Mouse (Mus musculus) liver, embryonic 16.5 days (tissue): ENCODE results near the gene Prelp. TPM values are rescaled to one million over a fixed set of nuclear protein-coding genes. Genes with fewer than 3 reads are reported as not detected.

Source experiments
- ATAC-seq: fragments of 200-750 bp; cut with Nextera tagmentation; 2 replicates; pipeline ENCODE4 v1.8.0; 2017; ENCODE audit warnings: low read depth, mild to moderate bottlenecking, moderate number of reproducible peaks, moderate library complexity
- H3K27ac ChIP-seq: fragments of 300-500 bp; sonication (generic); 2 replicates; pipeline ENCODE4 v1.5.1; 2014; ENCODE audit warnings: mild to moderate bottlenecking, low read length
- H3K27me3 ChIP-seq: fragments of 300-500 bp; sonication (generic); 2 replicates; pipeline ENCODE4 v1.6.1; 2014; ENCODE audit warnings: low read depth, low read length, mixed read lengths; ENCODE audit not compliant: control insufficient read depth, insufficient read depth
- H3K36me3 ChIP-seq: fragments of 300-500 bp; sonication (generic); 2 replicates; pipeline ENCODE4 v1.6.1; 2014; ENCODE audit warnings: mild to moderate bottlenecking; ENCODE audit not compliant: control insufficient read depth, insufficient read depth
- H3K4me1 ChIP-seq: fragments of 300-500 bp; sonication (generic); 2 replicates; pipeline ENCODE4 v1.6.1; 2014; ENCODE audit warnings: low read depth, low read length, mixed read lengths; ENCODE audit not compliant: control insufficient read depth
- H3K4me2 ChIP-seq: fragments of 300-500 bp; sonication (generic); 2 replicates; pipeline ENCODE4 v1.6.1; 2014; ENCODE audit warnings: low read depth, low read length, mixed read lengths
- H3K4me3 ChIP-seq: fragments of 300-500 bp; sonication (generic); 2 replicates; pipeline ENCODE4 v1.5.1; 2014; ENCODE audit warnings: low read depth, mild to moderate bottlenecking, low read length
- H3K9ac ChIP-seq: fragments of 300-500 bp; sonication (generic); 2 replicates; pipeline ENCODE4 v1.6.1; 2014; ENCODE audit warnings: low read depth, low read length
- H3K9me3 ChIP-seq: fragments of 300-500 bp; sonication (generic); replicated peaks from 2 replicates; pipeline ENCODE4 v1.6.1; 2016; ENCODE audit warnings: low read length; ENCODE audit not compliant: control insufficient read depth
- WGBS: fragments of 180-500 bp; shearing (Covaris S2); extraction: QIAGEN DNeasy Blood & Tissue Kit; methylation state at CpG from one replicate; pipeline ENCODE4 v1.1.7; 2014; ENCODE audit not compliant: insufficient replicate concordance; 5-methylcytosine and 5-hydroxymethylcytosine counted together
- polyA plus RNA-seq: library from polyadenylated mRNA; unstranded; fragments of >200 nt; fragmentation: Nextera tagmentation; extraction: Ambion mirVana; gene quantifications from 2 replicates; pipeline ENCODE4 v1.2.1, GENCODE M21; 2015

The Prelp gene
- polyA plus RNA-seq, 1 experiment from 2014 or later, result 4.4 TPM

DNA sequence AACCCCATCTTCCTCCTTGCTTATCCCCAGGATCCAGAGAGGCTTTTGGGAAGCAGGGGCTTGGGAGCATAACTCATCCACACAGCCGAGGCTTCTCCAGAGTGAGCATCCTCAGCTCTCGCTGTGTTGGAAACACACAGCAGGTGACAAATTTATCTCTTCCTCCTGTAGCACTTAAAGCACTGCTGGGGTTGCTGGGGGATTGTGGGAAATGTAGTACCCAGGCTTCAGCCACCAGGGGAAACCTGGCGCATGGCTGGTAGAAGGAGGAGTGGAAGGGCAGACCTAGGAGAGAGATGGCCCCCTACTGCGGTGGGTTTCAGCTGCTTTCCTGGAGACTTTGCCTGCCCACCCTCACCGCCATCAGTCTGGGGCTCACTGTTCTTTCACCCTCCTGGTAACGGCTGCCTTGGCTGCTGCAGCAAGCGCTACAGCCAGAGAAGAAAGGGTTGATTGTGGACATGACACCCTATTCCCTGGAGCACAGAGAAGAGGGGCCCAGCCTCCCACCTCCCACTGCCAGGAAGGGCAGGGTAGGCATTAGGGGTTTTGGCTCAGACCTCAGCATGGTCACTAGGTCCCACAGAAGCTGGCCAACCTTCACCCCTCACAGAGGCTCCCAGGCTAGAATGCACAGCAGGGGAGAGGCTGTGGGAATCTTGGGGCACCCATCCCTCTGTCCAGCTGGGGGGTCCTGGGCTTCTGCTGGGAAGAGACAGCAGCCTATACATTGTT is 3.1 kb upstream of the Prelp start:
- H3K4me3 ChIP-seq, result no peak overlapping the region
- ATAC-seq, result no peak
- 30% methylated on average over 7 of the region's 7 CpGs for WGBS

DNA sequence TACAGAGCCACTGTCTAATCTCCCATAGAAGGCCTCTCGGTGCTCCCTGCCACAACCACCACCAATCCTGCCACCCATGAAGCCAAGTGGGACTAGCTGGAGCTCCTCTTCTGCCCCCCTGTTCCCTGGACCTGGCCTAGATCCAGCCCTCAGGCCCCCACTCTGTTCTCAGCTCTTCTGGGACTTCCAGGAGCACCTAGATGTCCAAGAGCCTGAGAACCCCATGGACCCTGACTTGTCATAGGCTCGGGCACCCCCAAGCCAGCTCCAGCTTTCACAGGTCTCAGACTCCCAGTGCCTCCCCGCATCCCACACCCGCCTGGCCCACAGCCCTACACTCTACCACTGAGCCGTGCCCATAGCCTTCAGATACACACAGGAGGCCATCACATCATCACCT is 1.9 kb upstream of the Prelp start:
- H3K4me2 ChIP-seq, result no peak overlapping the region
- no peaks in the 10 kb centered on the region for H3K36me3 ChIP-seq
- H3K27me3 ChIP-seq, result no peaks in the 10 kb centered on the region
- H3K9me3 ChIP-seq, result no peaks in the 10 kb centered on the region
- ATAC-seq, result no peak
- WGBS, result 70% methylated on average over 5 of the region's 5 CpGs
- no peak overlapping the region for H3K27ac ChIP-seq
- H3K4me1 ChIP-seq, result no peaks in the 10 kb centered on the region
- H3K4me3 ChIP-seq, result no peak overlapping the region
- H3K9ac ChIP-seq, result no peak overlapping the region

More for the DNA sequence above, 3.1 kb upstream of the Prelp start:
- Histone ChIP-seq H3K4me1 (no peaks in the 10 kb centered on the region), H3K27ac (no peak overlapping the region), H3K36me3 (no peaks in the 10 kb centered on the region), H3K27me3 (no peaks in the 10 kb centered on the region), H3K4me2 (no peak overlapping the region), H3K9me3 (no peaks in the 10 kb centered on the region), H3K9ac (no peak overlapping the region)

- no peaks in the 10 kb centered on the region for H3K4me1 ChIP-seq
- no peak overlapping the region for H3K9ac ChIP-seq
- WGBS, result 35% methylated on average over 3 of the region's 3 CpGs
- H3K4me2 ChIP-seq, result no peak overlapping the region
- no peak for ATAC-seq
- no peaks in the 10 kb centered on the region for H3K9me3 ChIP-seq
- no peaks in the 10 kb centered on the region for H3K36me3 ChIP-seq
- H3K27ac ChIP-seq, result 0 out of 2 replicates have a peak overlapping the region, but pooled peaks have one; percentile 24
- H3K4me3 ChIP-seq, result no peak overlapping the region
- no peaks in the 10 kb centered on the region for H3K27me3 ChIP-seq
These were observed 338 bp downstream of the Prelp start for GRCm38 (mm10) chr1:133920876-133921275.

- H3K27ac ChIP-seq, result no peak overlapping the region
- 37% methylated on average over 3 of the region's 3 CpGs for WGBS
- no peak for ATAC-seq
- H3K4me2 ChIP-seq, result no peak overlapping the region
- no peak overlapping the region for H3K9ac ChIP-seq
- no peaks in the 10 kb centered on the region for H3K9me3 ChIP-seq
- H3K27me3 ChIP-seq, result no peaks in the 10 kb centered on the region
- H3K36me3 ChIP-seq, result no peaks in the 10 kb centered on the region
- H3K4me3 ChIP-seq, result no peak overlapping the region
- no peaks in the 10 kb centered on the region for H3K4me1 ChIP-seq
These were observed 813 bp downstream of the Prelp start for GRCm38 (mm10) chr1:133920401-133920800.

- Histone ChIP-seq H3K4me1 (no peaks in the 10 kb centered on the region), H3K27ac (no peak overlapping the region), H3K4me2 (no peak overlapping the region), H3K9me3 (no peaks in the 10 kb centered on the region), H3K4me3 (no peak overlapping the region), H3K36me3 (no peaks in the 10 kb centered on the region), H3K9ac (no peak overlapping the region), H3K27me3 (no peaks in the 10 kb centered on the region)
- 51% methylated on average over 6 of the region's 6 CpGs for WGBS
- no peak for ATAC-seq
These were observed 3.1 kb downstream of the Prelp start for GRCm38 (mm10) chr1:133918088-133918470.

DNA sequence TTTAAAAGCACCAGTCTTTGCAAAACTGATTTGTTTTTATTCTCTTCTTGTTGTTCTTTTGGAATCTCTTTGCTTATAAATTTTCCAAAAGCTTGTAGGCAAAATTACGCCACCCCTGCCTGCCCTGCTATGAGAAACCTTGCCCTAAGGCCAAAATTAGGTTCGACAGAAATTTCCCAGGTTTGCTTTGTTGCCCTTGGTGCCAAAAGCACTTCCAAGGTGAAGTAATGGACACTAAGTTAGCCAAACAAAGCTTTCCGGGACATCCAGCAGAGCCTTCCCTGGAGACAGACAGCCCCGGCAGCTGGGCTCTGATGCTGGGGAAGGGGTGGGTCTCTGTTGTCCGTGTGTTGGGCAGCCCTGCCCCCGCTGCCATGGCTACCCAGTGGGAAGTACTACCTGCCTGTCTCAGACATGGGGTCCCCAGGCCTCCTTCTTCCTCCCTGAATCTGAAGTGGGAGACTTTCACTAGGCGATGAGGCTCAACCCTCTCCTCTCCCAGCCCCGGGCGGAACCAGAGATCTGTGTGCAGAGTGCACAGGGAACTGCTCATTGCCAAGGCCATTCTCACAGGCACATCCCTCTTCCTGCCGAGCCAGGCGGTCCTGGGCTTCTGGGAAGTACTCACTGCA is 3.6 kb downstream of the Prelp start:
- no peak overlapping the region for H3K27ac ChIP-seq
- H3K9me3 ChIP-seq, result no peaks in the 10 kb centered on the region
- no peak overlapping the region for H3K9ac ChIP-seq
- no peak overlapping the region for H3K4me3 ChIP-seq
- no peak overlapping the region for H3K4me2 ChIP-seq
- H3K4me1 ChIP-seq, result no peaks in the 10 kb centered on the region
- WGBS, result 45% methylated on average over 11 of the region's 11 CpGs
- H3K36me3 ChIP-seq, result no peaks in the 10 kb centered on the region
- no peaks in the 10 kb centered on the region for H3K27me3 ChIP-seq
- ATAC-seq, result no peak

GRCm38 (mm10) chr1:133915723-133916355 is 5.4 kb downstream of the Prelp start:
- ATAC-seq, result peak; percentile 39; the same call in 1 of the 2 replicates
- no peak overlapping the region for H3K4me3 ChIP-seq
- no peak overlapping the region for H3K9ac ChIP-seq
- H3K27me3 ChIP-seq, result 0 out of 2 replicates have a peak, but pooled peaks cover 1% of the 10 kb centered on the region
- H3K4me1 ChIP-seq, result no peaks in the 10 kb centered on the region
- no peak overlapping the region for H3K4me2 ChIP-seq
- no peak overlapping the region for H3K27ac ChIP-seq
- no peaks in the 10 kb centered on the region for H3K9me3 ChIP-seq
- H3K36me3 ChIP-seq, result no peaks in the 10 kb centered on the region
- 45% methylated on average over 8 of the region's 8 CpGs for WGBS

DNA sequence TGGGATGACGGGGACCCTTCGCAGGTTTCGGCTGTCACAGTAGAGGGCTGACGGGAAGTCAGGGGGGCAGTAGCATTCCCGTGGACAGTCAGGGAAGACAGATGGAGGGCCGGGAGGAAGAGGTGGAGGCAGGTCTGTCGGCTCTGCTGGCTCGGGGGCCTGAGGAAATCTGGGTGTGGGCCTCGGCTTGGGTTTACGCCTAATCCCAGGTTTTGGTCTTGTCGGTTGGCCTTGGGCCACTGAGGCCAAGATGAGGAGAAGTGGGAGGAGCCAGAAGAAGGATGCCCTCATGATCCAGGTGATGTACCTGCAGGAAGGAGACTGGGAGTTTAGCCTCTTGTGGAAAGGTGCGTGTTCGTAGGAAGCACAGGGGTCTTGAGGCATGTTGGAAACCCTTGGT is 6.1 kb downstream of the Prelp start:
- no peaks in the 10 kb centered on the region for H3K36me3 ChIP-seq
- no peaks in the 10 kb centered on the region for H3K9me3 ChIP-seq
- no peak overlapping the region for H3K4me3 ChIP-seq
- peaks cover 9% of the 10 kb centered on the region for H3K27me3 ChIP-seq
- ATAC-seq, result no peak
- no peak overlapping the region for H3K27ac ChIP-seq
- no peak overlapping the region for H3K9ac ChIP-seq
- WGBS, result 70% methylated on average over 13 of the region's 13 CpGs
- no peaks in the 10 kb centered on the region for H3K4me1 ChIP-seq
- no peak overlapping the region for H3K4me2 ChIP-seq

DNA sequence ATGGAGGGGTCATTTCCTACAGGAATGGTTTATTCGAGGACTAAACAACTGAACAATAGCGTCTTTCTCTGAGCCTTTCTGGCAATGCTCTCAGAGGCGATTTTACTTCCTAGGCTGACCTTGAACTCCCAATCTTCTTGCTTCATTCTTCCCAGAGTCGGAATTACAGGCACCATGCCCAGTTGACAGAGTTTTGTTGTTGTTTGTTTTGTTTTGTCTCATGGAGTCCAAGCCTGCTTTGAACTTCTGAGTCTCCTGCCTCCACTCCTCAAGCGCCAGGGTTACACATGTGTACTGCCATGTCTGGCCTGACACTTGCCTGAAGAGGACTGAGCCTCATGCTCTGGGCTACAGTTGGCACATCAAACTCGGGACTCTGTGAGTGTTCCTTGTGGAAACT is 8.2 kb downstream of the Prelp start:
- peaks cover 26% of the 10 kb centered on the region for H3K27me3 ChIP-seq
- ATAC-seq, result no peak
- no peaks in the 10 kb centered on the region for H3K9me3 ChIP-seq
- H3K27ac ChIP-seq, result no peak overlapping the region
- no peak overlapping the region for H3K4me3 ChIP-seq
- H3K4me2 ChIP-seq, result no peak overlapping the region
- H3K9ac ChIP-seq, result no peak overlapping the region
- H3K4me1 ChIP-seq, result peaks cover 14% of the 10 kb centered on the region
- no peaks in the 10 kb centered on the region for H3K36me3 ChIP-seq
- 60% methylated on average over 6 of the region's 6 CpGs for WGBS
